Mouse (Mus musculus) forebrain, embryonic 11.5 days (tissue): Measurements from ENCODE around the gene Rasgrf2. TPM values are rescaled to one million over a fixed set of nuclear protein-coding genes. Genes with fewer than 3 reads are reported as not detected.

ENCODE experiments used
- ATAC-seq: fragments of 200-750 bp; cut with Nextera tagmentation; replicated peaks from 2 replicates; pipeline ENCODE4 v1.8.0; 2017; ENCODE audit warnings: moderate TSS enrichment; ENCODE audit not compliant: low FRiP score
- DNase-seq: peaks from one replicate; pipeline ENCODE4 v3.0.0-alpha.2; 2017; ENCODE audit warnings: low spot score
- H3K27ac ChIP-seq: fragments of 300-500 bp; sonication (generic); 2 replicates; pipeline ENCODE4 v1.5.1; 2014; ENCODE audit warnings: low read depth, low read length
- H3K27me3 ChIP-seq: fragments of 300-500 bp; sonication (generic); 2 replicates; pipeline ENCODE4 v1.6.1; 2014; ENCODE audit warnings: mild to moderate bottlenecking, low read length, mixed read lengths; ENCODE audit not compliant: control insufficient read depth, insufficient read depth
- H3K36me3 ChIP-seq: fragments of 300-500 bp; sonication (generic); 2 replicates; pipeline ENCODE4 v1.6.1; 2014; ENCODE audit warnings: mild to moderate bottlenecking, low read length, moderate library complexity, mixed read lengths; ENCODE audit not compliant: control insufficient read depth, insufficient read depth
- H3K4me1 ChIP-seq: fragments of 300-500 bp; sonication (generic); replicated peaks from 2 replicates; pipeline ENCODE4 v1.6.1; 2014; ENCODE audit warnings: low read length, mixed read lengths; ENCODE audit not compliant: control insufficient read depth, insufficient read depth
- H3K4me2 ChIP-seq: fragments of 300-500 bp; sonication (generic); 2 replicates; pipeline ENCODE4 v1.6.1; 2014; ENCODE audit warnings: low read depth, mild to moderate bottlenecking, low read length, moderate library complexity, mixed read lengths; ENCODE audit not compliant: severe bottlenecking
- H3K4me3 ChIP-seq: fragments of 300-500 bp; sonication (generic); 2 replicates; pipeline ENCODE4 v1.5.1; 2014; ENCODE audit warnings: low read depth, low read length
- H3K9ac ChIP-seq: fragments of 300-500 bp; sonication (generic); 2 replicates; pipeline ENCODE4 v1.6.1; 2014; ENCODE audit warnings: low read length
- H3K9me3 ChIP-seq: fragments of 300-500 bp; sonication (generic); 2 replicates; pipeline ENCODE4 v1.6.1; 2016; ENCODE audit warnings: low read length, mixed read lengths; ENCODE audit not compliant: control insufficient read depth
- WGBS: fragments of 180-500 bp; shearing (Covaris S2); extraction: QIAGEN DNeasy Blood & Tissue Kit; methylation state at CpG from one replicate; pipeline ENCODE4 v1.1.7; 2014; 5-methylcytosine and 5-hydroxymethylcytosine counted together
- polyA plus RNA-seq: library from polyadenylated mRNA; unstranded; fragments of >200 nt; fragmentation: Nextera tagmentation; extraction: Ambion mirVana; gene quantifications from 2 replicates; pipeline ENCODE4 v1.2.1, GENCODE M21; 2014

Gene Rasgrf2
- polyA plus RNA-seq, 1 experiment from 2014 or later = 0.08 TPM

DNA sequence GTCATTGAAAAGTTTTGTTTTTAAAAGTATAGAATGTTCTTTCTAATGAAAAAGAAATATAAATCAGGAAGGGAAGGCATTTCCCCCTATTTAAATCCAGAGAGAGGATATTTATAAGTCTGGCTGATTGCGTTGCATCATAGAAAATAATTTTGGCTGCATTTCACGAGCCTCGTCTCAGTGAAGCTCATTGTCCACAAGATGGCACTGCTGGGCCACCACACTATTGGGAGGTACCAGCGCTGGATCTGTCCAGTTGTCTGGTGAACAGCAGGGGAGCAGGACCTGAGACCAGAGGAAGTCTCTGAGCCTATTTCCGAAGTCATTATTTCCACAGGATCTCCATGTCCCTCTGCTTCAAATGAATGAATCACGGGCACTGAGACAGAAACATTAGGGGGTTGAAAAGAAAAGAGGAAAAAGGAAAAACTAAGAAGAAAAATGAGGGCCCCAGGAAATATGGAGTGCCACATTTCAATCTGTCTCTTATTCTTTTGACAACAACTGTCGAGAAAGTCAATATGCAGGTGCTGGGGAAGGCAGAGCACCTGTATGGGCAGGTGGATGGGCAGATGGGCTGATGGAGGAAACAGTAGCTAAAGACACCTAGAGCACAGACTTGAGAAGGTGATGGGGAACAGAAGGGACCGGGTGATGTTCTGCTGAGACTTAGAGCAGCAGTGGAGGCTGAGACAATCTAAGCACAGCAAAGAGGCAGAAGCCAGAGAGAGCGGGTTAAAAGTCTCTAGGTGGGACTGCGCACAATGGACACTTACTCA is 223.1 kb downstream of the Rasgrf2 start:
- Histone ChIP-seq H3K27ac (no peak overlapping the region), H3K27me3 (no peaks in the 10 kb centered on the region), H3K4me1 (no peaks in the 10 kb centered on the region), H3K36me3 (no peaks in the 10 kb centered on the region), H3K9me3 (no peaks in the 10 kb centered on the region), H3K9ac (no peak overlapping the region), H3K4me3 (no peak overlapping the region), H3K4me2 (no peak overlapping the region)
- ATAC-seq (peak; percentile 91), DNase-seq (peak; percentile 83)
- 37% methylated on average over 10 of the region's 10 CpGs for WGBS

DNA sequence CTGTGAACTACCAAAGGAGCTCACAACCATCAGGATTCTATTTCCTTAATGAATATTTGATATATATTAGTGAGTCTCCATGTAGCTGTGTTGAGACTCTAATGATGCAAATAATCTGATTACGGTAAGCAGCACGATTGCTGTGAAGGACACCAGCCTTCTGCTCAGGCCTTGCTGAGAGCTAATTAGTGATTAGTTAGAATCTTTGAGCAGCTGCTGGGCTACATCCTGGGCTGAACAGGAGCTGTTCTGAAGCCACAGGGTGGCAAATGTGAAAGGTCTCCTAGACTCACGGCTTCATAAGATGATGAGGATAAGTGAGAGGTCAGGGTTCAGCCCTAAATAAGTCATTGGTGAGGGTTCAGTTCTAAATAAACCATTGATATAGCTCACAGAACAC is 225.1 kb downstream of the Rasgrf2 start:
- Histone ChIP-seq H3K27ac (no peak overlapping the region), H3K9me3 (no peaks in the 10 kb centered on the region), H3K36me3 (no peaks in the 10 kb centered on the region), H3K27me3 (no peaks in the 10 kb centered on the region), H3K4me3 (no peak overlapping the region), H3K4me2 (no peak overlapping the region), H3K4me1 (no peaks in the 10 kb centered on the region), H3K9ac (no peak overlapping the region)
- DNase-seq (no peak), ATAC-seq (no peak; the same call in 1 of the 2 replicates)
- 58% methylated on average over 3 of the region's 3 CpGs for WGBS

DNA sequence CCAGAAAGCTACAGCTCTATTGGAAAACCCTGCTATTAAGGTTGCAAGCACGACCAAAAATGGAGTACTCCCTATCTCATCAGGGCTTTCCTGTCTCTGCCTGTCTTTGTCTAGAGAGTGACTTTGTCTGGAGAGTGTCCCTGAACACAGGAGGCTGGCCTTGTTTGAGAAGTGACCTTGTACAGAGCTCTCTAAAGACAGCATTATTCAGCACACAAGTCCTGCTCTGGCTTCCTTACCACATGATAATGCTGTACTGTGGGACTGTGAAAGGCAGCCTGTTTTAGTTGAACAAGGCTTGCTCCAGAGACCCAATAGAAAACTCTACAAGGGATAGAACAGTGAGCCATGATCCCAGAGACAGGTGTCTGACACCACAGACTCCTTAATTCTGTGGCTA is 235.0 kb downstream of the Rasgrf2 start:
- ATAC-seq = no peak

DNA sequence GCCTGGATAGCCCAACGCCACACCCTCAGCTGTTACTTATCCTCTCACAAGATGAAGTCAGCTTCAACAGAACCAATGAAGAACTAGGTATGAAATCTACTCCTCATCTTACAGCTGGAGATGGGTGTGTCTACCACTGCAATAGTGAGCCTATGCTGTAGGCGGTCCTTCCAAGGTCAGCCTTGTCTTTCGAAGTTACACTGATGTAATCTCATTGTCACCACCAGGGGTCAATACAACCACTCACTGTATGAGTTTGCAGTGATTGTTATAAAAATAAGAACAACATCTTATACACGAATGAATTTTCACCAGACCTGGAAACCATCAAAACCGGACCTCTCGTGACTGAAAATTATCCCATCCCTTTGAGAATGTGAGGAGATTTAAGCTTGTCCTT is 238.3 kb downstream of the Rasgrf2 start:
- ATAC-seq = no peak
- WGBS = 83% methylated on average over 6 of the region's 6 CpGs

More for the DNA sequence above, 235.0 kb downstream of the Rasgrf2 start:
- Histone ChIP-seq H3K27ac (no peak overlapping the region), H3K27me3 (no peaks in the 10 kb centered on the region), H3K4me1 (no peaks in the 10 kb centered on the region), H3K4me3 (no peak overlapping the region), H3K9me3 (no peaks in the 10 kb centered on the region), H3K4me2 (no peak overlapping the region), H3K36me3 (no peaks in the 10 kb centered on the region), H3K9ac (no peak overlapping the region)
- no peak for DNase-seq
- WGBS = 71% methylated on average over 1 of the region's 1 CpGs

DNA sequence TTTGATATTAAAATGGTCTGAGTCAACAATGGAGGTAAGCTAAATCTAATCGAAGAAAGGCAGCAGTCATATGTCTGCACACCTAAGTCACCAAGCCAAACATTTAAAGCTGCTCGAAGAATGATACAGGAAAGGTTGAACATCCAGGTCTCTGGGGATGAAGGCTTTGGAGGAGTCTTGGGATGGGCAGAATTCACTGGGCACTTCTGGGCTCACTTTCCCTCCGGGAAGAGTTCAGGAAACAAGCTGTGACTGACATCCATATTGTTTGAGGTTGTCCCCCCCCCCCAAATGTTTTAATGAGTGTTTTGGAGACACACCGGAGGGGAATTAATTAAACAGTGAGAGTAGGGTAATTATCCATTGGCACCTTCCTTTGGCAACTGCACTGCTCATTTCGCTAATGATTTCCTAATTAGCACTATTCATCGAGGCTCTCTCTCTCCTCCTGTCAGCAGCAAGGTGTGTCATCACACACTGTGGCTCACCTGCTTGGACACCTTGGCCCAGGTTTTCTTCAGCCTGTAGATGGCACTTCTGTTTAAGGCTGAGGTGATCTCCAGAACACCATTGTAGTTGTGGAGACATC is 241.3 kb downstream of the Rasgrf2 start:
- Histone ChIP-seq H3K4me1 (no peaks in the 10 kb centered on the region), H3K9me3 (no peaks in the 10 kb centered on the region), H3K4me2 (no peak overlapping the region), H3K27ac (no peak overlapping the region), H3K27me3 (no peaks in the 10 kb centered on the region), H3K36me3 (no peaks in the 10 kb centered on the region), H3K9ac (no peak overlapping the region), H3K4me3 (no peak overlapping the region)
- DNase-seq (no peak), ATAC-seq (peak; percentile 33; the same call in 1 of the 2 replicates)
- 70% methylated on average over 6 of the region's 6 CpGs for WGBS

More for the DNA sequence above, 238.3 kb downstream of the Rasgrf2 start:
- no peaks in the 10 kb centered on the region for H3K36me3 ChIP-seq
- no peaks in the 10 kb centered on the region for H3K4me1 ChIP-seq
- no peaks in the 10 kb centered on the region for H3K9me3 ChIP-seq
- no peak overlapping the region for H3K4me2 ChIP-seq
- no peak for DNase-seq
- no peak overlapping the region for H3K9ac ChIP-seq
- H3K27ac ChIP-seq = no peak overlapping the region
- H3K27me3 ChIP-seq = no peaks in the 10 kb centered on the region
- H3K4me3 ChIP-seq = no peak overlapping the region

DNA sequence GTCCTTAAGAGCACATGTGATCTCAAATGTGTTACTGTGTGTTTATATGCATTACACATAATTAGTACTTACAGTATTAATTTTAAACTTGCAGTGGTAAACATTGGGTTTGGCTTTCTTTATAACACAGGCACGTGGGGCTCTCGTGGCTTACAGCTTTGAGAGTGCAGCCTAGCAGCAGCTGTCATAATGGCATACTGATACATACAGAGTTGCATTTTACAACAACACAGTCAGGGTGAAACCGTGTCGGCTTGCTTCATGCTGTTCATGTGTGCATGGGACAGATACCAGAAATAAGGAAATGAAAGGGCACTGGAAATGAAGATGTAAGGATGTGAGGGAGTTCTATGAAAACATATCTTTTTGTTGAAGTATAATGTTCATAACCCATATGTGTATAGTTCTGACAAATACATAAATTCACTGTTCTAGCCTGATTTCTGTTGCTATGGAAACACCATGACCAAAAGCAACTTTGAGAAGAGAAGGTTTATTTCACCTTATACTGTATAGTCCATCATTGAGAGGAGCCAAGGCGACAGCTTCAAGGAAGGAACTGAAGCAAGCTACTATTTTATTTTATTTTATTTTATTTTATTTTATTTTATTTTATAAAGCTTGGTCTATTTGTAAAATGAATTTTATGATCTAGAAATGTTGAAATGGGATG is 246.6 kb downstream of the Rasgrf2 start:
- H3K4me1 ChIP-seq = no peaks in the 10 kb centered on the region
- H3K4me3 ChIP-seq = no peak overlapping the region
- no peak overlapping the region for H3K4me2 ChIP-seq
- H3K27me3 ChIP-seq = no peaks in the 10 kb centered on the region
- WGBS = 89% methylated on average over 5 of the region's 5 CpGs
- H3K9ac ChIP-seq = no peak overlapping the region
- no peaks in the 10 kb centered on the region for H3K36me3 ChIP-seq
- H3K27ac ChIP-seq = no peak overlapping the region
- DNase-seq = no peak
- no peak for ATAC-seq
- H3K9me3 ChIP-seq = no peaks in the 10 kb centered on the region

DNA sequence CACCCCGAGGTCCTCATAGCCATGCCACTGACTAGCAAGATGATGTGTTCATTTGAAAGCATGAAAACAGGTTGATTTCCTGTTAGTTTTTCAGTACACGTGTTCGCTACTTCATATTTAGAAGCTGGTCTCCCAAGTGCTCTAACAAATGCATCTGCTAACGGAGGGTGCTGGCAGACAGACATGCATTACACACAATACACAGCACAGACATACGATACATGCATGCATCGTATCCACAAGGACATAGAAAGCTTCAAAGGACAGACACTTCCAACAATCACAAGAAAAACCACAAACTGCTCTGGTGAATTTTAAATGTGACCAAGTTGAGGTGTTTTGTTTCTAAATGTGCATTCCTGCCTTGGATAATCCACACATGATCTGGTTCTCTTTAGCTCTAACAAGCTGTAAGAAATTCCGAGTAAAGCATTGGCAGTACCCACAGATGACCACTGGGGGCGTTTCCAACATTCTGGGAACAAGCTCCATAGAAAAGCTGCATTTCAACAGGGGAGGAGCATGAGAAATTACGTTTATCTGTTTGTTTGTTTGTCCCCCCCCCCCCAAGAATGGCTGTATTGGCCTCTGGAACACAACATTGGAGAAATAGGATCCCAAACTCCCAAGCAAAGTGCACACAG is 249.5 kb downstream of the Rasgrf2 start:
- no peak overlapping the region for H3K27ac ChIP-seq
- no peaks in the 10 kb centered on the region for H3K4me1 ChIP-seq
- H3K9ac ChIP-seq = no peak overlapping the region
- no peaks in the 10 kb centered on the region for H3K36me3 ChIP-seq
- no peak for ATAC-seq
- H3K4me3 ChIP-seq = no peak overlapping the region
- DNase-seq = peak; percentile 74
- WGBS = 64% methylated on average over 9 of the region's 9 CpGs
- H3K4me2 ChIP-seq = no peak overlapping the region
- H3K27me3 ChIP-seq = no peaks in the 10 kb centered on the region
- no peaks in the 10 kb centered on the region for H3K9me3 ChIP-seq

DNA sequence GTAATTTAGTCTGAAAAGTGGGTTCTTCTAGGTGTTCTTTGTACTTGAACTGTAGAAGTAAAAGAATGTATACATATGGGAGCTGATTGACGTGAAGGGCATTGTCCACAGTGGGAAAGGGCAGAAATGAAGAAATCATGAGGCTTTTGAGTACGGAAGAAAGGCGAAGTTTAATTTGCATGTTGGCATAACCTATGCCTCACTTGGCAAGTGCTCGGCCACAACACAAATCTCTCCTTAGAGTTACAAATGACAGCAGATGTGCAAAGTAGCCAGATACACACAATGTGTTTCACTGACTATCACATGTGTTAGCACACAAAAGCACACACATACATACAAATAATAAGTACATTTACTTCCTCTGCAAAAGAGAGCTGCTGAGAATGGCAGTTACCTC is 251.2 kb downstream of the Rasgrf2 start:
- no peak for DNase-seq
- no peak overlapping the region for H3K9ac ChIP-seq
- ATAC-seq = no peak
- WGBS = 87% methylated on average over 4 of the region's 4 CpGs
- no peak overlapping the region for H3K27ac ChIP-seq
- no peaks in the 10 kb centered on the region for H3K4me1 ChIP-seq
- H3K4me2 ChIP-seq = no peak overlapping the region
- no peak overlapping the region for H3K4me3 ChIP-seq
- no peaks in the 10 kb centered on the region for H3K9me3 ChIP-seq
- no peaks in the 10 kb centered on the region for H3K27me3 ChIP-seq
- H3K36me3 ChIP-seq = no peaks in the 10 kb centered on the region
